Mouse (Mus musculus) liver, embryonic 11.5 days (tissue): Measurements from ENCODE around the gene Ptges. TPM values are rescaled to one million over a fixed set of nuclear protein-coding genes. Genes with fewer than 3 reads are reported as not detected.

ENCODE experiments used
- ATAC-seq: fragments of 200-750 bp; cut with Nextera tagmentation; replicated peaks from 2 replicates; pipeline ENCODE4 v1.8.0; 2017; ENCODE audit warnings: moderate number of reproducible peaks, mild to moderate bottlenecking, moderate TSS enrichment, moderate library complexity; ENCODE audit not compliant: low FRiP score
- DNase-seq: peaks from one replicate; pipeline ENCODE4 v3.0.0-alpha.2; 2017; ENCODE audit warnings: low spot score
- H3K27ac ChIP-seq: fragments of 300-500 bp; sonication (generic); 2 replicates; pipeline ENCODE4 v1.5.1; 2014; ENCODE audit warnings: mild to moderate bottlenecking, low read depth, low read length, control low read depth
- H3K27me3 ChIP-seq: fragments of 300-500 bp; sonication (generic); replicated peaks from 2 replicates; pipeline ENCODE4 v1.6.1; 2014; ENCODE audit warnings: low read length, mixed read lengths; ENCODE audit not compliant: control insufficient read depth, insufficient read depth
- H3K36me3 ChIP-seq: fragments of 300-500 bp; sonication (generic); 2 replicates; pipeline ENCODE4 v1.6.1; 2014; ENCODE audit warnings: mild to moderate bottlenecking, low read length, moderate library complexity, mixed read lengths; ENCODE audit not compliant: control insufficient read depth, insufficient read depth
- H3K4me1 ChIP-seq: fragments of 300-500 bp; sonication (generic); replicated peaks from 2 replicates; pipeline ENCODE4 v1.6.1; 2014; ENCODE audit warnings: low read length, mixed read lengths; ENCODE audit not compliant: control insufficient read depth, insufficient read depth
- H3K4me2 ChIP-seq: fragments of 300-500 bp; sonication (generic); 2 replicates; pipeline ENCODE4 v1.6.1; 2014; ENCODE audit warnings: mild to moderate bottlenecking, control low read depth, moderate library complexity
- H3K4me3 ChIP-seq: fragments of 300-500 bp; sonication (generic); 2 replicates; pipeline ENCODE4 v1.5.1; 2014; ENCODE audit warnings: low read depth, low read length, control low read depth
- H3K9ac ChIP-seq: fragments of 300-500 bp; sonication (generic); 2 replicates; pipeline ENCODE4 v1.6.1; 2014; ENCODE audit warnings: low read depth, low read length, control low read depth
- H3K9me3 ChIP-seq: fragments of 300-500 bp; sonication (generic); 2 replicates; pipeline ENCODE4 v1.6.1; 2016; ENCODE audit warnings: low read length, inconsistent platforms, mixed read lengths; ENCODE audit not compliant: control insufficient read depth
- WGBS: fragments of 180-500 bp; shearing (Covaris S2); extraction: QIAGEN DNeasy Blood & Tissue Kit; methylation state at CpG from one replicate; pipeline ENCODE4 v1.1.7; 2014; 5-methylcytosine and 5-hydroxymethylcytosine counted together
- polyA plus RNA-seq: library from polyadenylated mRNA; unstranded; fragments of >200 nt; fragmentation: Nextera tagmentation; extraction: Ambion mirVana; gene quantifications from 2 replicates; pipeline ENCODE4 v1.2.1, GENCODE M21; 2014

Ptges gene
- polyA plus RNA-seq, 1 experiment from 2014 or later, result 0.97 TPM

GRCm38 (mm10) chr2:30863574-30863973 lies 66.1 kb downstream of the Ptges start:
- H3K4me2 ChIP-seq, result no peak overlapping the region
- 57% methylated on average over 9 of the region's 9 CpGs for WGBS
- no peaks in the 10 kb centered on the region for H3K36me3 ChIP-seq
- no peak for DNase-seq
- no peak overlapping the region for H3K9ac ChIP-seq
- no peak overlapping the region for H3K27ac ChIP-seq
- no peak for ATAC-seq
- peaks cover 6% of the 10 kb centered on the region for H3K4me1 ChIP-seq
- peaks cover 33% of the 10 kb centered on the region for H3K27me3 ChIP-seq
- no peak overlapping the region for H3K4me3 ChIP-seq
- H3K9me3 ChIP-seq, result no peaks in the 10 kb centered on the region

- ATAC-seq (no peak), DNase-seq (no peak)
- 55% methylated on average over 4 of the region's 4 CpGs for WGBS
- H3K9ac ChIP-seq, result no peak overlapping the region
- no peak overlapping the region for H3K4me2 ChIP-seq
- no peaks in the 10 kb centered on the region for H3K9me3 ChIP-seq
- H3K4me1 ChIP-seq, result peaks cover 6% of the 10 kb centered on the region
- H3K4me3 ChIP-seq, result no peak overlapping the region
- peaks cover 33% of the 10 kb centered on the region for H3K27me3 ChIP-seq
- H3K36me3 ChIP-seq, result no peaks in the 10 kb centered on the region
- H3K27ac ChIP-seq, result no peak overlapping the region
Observed at GRCm38 (mm10) chr2:30862081-30862480, 67.6 kb downstream of the Ptges start.

GRCm38 (mm10) chr2:30859782-30860181 lies 69.9 kb downstream of the Ptges start:
- 65% methylated on average over 5 of the region's 5 CpGs for WGBS
- H3K4me3 ChIP-seq, result no peak overlapping the region
- H3K9ac ChIP-seq, result no peak overlapping the region
- no peak overlapping the region for H3K4me2 ChIP-seq
- DNase-seq (no peak), ATAC-seq (no peak)
- no peaks in the 10 kb centered on the region for H3K36me3 ChIP-seq
- H3K27me3 ChIP-seq, result peaks cover 16% of the 10 kb centered on the region
- H3K4me1 ChIP-seq, result peaks cover 5% of the 10 kb centered on the region
- H3K9me3 ChIP-seq, result no peaks in the 10 kb centered on the region
- H3K27ac ChIP-seq, result no peak overlapping the region

GRCm38 (mm10) chr2:30857076-30857475 lies 72.6 kb downstream of the Ptges start:
- no peak overlapping the region for H3K4me2 ChIP-seq
- H3K27me3 ChIP-seq, result peaks cover 12% of the 10 kb centered on the region
- H3K9me3 ChIP-seq, result no peaks in the 10 kb centered on the region
- H3K4me3 ChIP-seq, result no peak overlapping the region
- no peaks in the 10 kb centered on the region for H3K36me3 ChIP-seq
- no peak overlapping the region for H3K27ac ChIP-seq
- WGBS, result 75% methylated on average over 6 of the region's 6 CpGs
- H3K4me1 ChIP-seq, result peaks cover 4% of the 10 kb centered on the region; the same call in 1 of the 2 replicates
- DNase-seq (no peak), ATAC-seq (no peak)
- H3K9ac ChIP-seq, result no peak overlapping the region

- Histone ChIP-seq H3K4me3 (no peak overlapping the region), H3K27me3 (peaks cover 16% of the 10 kb centered on the region), H3K4me2 (no peak overlapping the region), H3K4me1 (peaks cover 6% of the 10 kb centered on the region; the same call in 1 of the 2 replicates), H3K36me3 (no peaks in the 10 kb centered on the region), H3K9ac (no peak overlapping the region), H3K9me3 (no peaks in the 10 kb centered on the region), H3K27ac (no peak overlapping the region)
- ATAC-seq, result no peak
- no peak for DNase-seq
- 29% methylated on average over 20 of the region's 20 CpGs for WGBS
Observed at GRCm38 (mm10) chr2:30852771-30853313, 76.8 kb downstream of the Ptges start.

- H3K4me3 ChIP-seq, result no peak overlapping the region
- H3K4me2 ChIP-seq, result no peak overlapping the region
- DNase-seq (no peak), ATAC-seq (no peak)
- WGBS, result 37% methylated on average over 6 of the region's 6 CpGs
- peaks cover 15% of the 10 kb centered on the region for H3K4me1 ChIP-seq
- no peaks in the 10 kb centered on the region for H3K36me3 ChIP-seq
- no peaks in the 10 kb centered on the region for H3K9me3 ChIP-seq
- no peak overlapping the region for H3K27ac ChIP-seq
- peaks cover 34% of the 10 kb centered on the region for H3K27me3 ChIP-seq
- no peak overlapping the region for H3K9ac ChIP-seq
Observed at GRCm38 (mm10) chr2:30850581-30850980, 79.1 kb downstream of the Ptges start.

GRCm38 (mm10) chr2:30848184-30848583 lies 81.5 kb downstream of the Ptges start:
- DNase-seq, result no peak
- Histone ChIP-seq H3K36me3 (no peaks in the 10 kb centered on the region), H3K27me3 (peaks cover 51% of the 10 kb centered on the region), H3K4me3 (no peak overlapping the region), H3K4me1 (peaks cover 17% of the 10 kb centered on the region), H3K9ac (no peak overlapping the region), H3K4me2 (no peak overlapping the region), H3K9me3 (no peaks in the 10 kb centered on the region), H3K27ac (no peak overlapping the region)
- WGBS, result 69% methylated on average over 8 of the region's 8 CpGs
- no peak for ATAC-seq

GRCm38 (mm10) chr2:30846723-30847122 lies 82.9 kb downstream of the Ptges start:
- H3K9ac ChIP-seq, result no peak overlapping the region
- DNase-seq (no peak), ATAC-seq (no peak)
- no peak overlapping the region for H3K27ac ChIP-seq
- peak overlapping the region; percentile 3; the same call in 1 of the 2 replicates for H3K4me3 ChIP-seq
- H3K4me2 ChIP-seq, result peak overlapping the region; percentile 69; the same call in 1 of the 2 replicates
- no peaks in the 10 kb centered on the region for H3K9me3 ChIP-seq
- 26% methylated on average over 6 of the region's 6 CpGs for WGBS
- peaks cover 17% of the 10 kb centered on the region; the same call in 1 of the 2 replicates for H3K4me1 ChIP-seq
- H3K36me3 ChIP-seq, result no peaks in the 10 kb centered on the region
- H3K27me3 ChIP-seq, result peaks cover 51% of the 10 kb centered on the region

GRCm38 (mm10) chr2:30846236-30846635 lies 83.4 kb downstream of the Ptges start:
- WGBS, result 60% methylated on average over 8 of the region's 8 CpGs
- peak overlapping the region; percentile 69 for H3K4me2 ChIP-seq

More at GRCm38 (mm10) chr2:30846236-30846635, 83.4 kb downstream of the Ptges start:
- H3K4me3 ChIP-seq, result peak overlapping the region; percentile 59
- H3K9ac ChIP-seq, result no peak overlapping the region
- H3K9me3 ChIP-seq, result no peaks in the 10 kb centered on the region
- peaks cover 17% of the 10 kb centered on the region; the same call in 1 of the 2 replicates for H3K4me1 ChIP-seq
- ATAC-seq (no peak), DNase-seq (no peak)
- no peak overlapping the region for H3K27ac ChIP-seq
- H3K36me3 ChIP-seq, result no peaks in the 10 kb centered on the region
- H3K27me3 ChIP-seq, result peaks cover 51% of the 10 kb centered on the region
